Mouse (Mus musculus) midbrain, embryonic 11.5 days (tissue): Measurements from ENCODE around the gene Tmem255b. TPM values are rescaled to one million over a fixed set of nuclear protein-coding genes. Genes with fewer than 3 reads are reported as not detected.

ENCODE experiments used
- ATAC-seq: fragments of 200-750 bp; cut with Nextera tagmentation; 2 replicates; pipeline ENCODE4 v1.8.0; 2017; ENCODE audit warnings: moderate TSS enrichment, moderate library complexity; ENCODE audit not compliant: low FRiP score
- DNase-seq: peaks from one replicate; pipeline ENCODE4 v3.0.0; 2015; ENCODE audit warnings: low spot score; ENCODE audit errors: missing footprints
- H3K27ac ChIP-seq: fragments of 300-500 bp; sonication (generic); 2 replicates; pipeline ENCODE4 v1.5.1; 2014; ENCODE audit warnings: low read depth, low read length
- H3K27me3 ChIP-seq: fragments of 300-500 bp; sonication (generic); 2 replicates; pipeline ENCODE4 v1.6.1; 2014; ENCODE audit warnings: mild to moderate bottlenecking, low read length, moderate library complexity, mixed read lengths; ENCODE audit not compliant: control insufficient read depth, insufficient read depth
- H3K36me3 ChIP-seq: fragments of 300-500 bp; sonication (generic); 2 replicates; pipeline ENCODE4 v1.6.1; 2014; ENCODE audit warnings: mild to moderate bottlenecking, low read length, moderate library complexity, mixed read lengths; ENCODE audit not compliant: control insufficient read depth, insufficient read depth
- H3K4me1 ChIP-seq: fragments of 300-500 bp; sonication (generic); 2 replicates; pipeline ENCODE4 v1.6.1; 2014; ENCODE audit warnings: low read length; ENCODE audit not compliant: control insufficient read depth, insufficient read depth
- H3K4me2 ChIP-seq: fragments of 300-500 bp; sonication (generic); 2 replicates; pipeline ENCODE4 v1.6.1; 2014; ENCODE audit warnings: mild to moderate bottlenecking, moderate library complexity
- H3K4me3 ChIP-seq: fragments of 300-500 bp; sonication (generic); 2 replicates; pipeline ENCODE4 v1.5.1; 2014; ENCODE audit warnings: low read depth, low read length
- H3K9ac ChIP-seq: fragments of 300-500 bp; sonication (generic); 2 replicates; pipeline ENCODE4 v1.6.1; 2014; ENCODE audit warnings: low read length
- H3K9me3 ChIP-seq: fragments of 300-500 bp; sonication (generic); 2 replicates; pipeline ENCODE4 v1.6.1; 2016; ENCODE audit warnings: low read length; ENCODE audit not compliant: control insufficient read depth
- WGBS: fragments of 180-500 bp; shearing (Covaris S2); extraction: QIAGEN DNeasy Blood & Tissue Kit; methylation state at CpG from one replicate; pipeline ENCODE4 v1.1.7; 2014; 5-methylcytosine and 5-hydroxymethylcytosine counted together
- polyA plus RNA-seq: library from polyadenylated mRNA; unstranded; fragments of >200 nt; fragmentation: Nextera tagmentation; extraction: Ambion mirVana; gene quantifications from 2 replicates; pipeline ENCODE4 v1.2.1, GENCODE M21; 2014

Gene Tmem255b
- 0.17 and 0.29 TPM in 2 replicates for polyA plus RNA-seq

DNA sequence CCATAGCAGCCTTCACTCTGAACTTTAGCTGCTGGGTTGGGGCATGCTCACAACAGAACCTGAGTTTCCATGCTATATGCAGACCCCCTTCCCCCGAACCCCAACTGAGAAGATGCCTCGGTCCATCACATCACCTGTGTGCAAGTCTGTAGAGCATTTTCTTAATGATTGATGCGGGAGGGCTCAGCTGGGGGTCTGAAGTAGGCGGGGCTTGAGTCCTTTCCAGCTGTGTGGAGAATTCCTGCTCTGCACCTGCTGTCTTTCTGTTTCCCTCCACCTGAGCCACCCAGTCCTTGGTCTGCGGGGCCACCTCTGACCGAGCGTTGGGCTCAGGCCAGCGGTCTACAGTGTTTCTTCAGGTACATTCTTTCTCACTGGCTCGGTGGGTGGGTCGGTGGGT lies at the start of gene Tmem255b:
Gene Tmem255b (plus strand): TSS at position 301 of the 400 bp plus-strand sequence.
- no peak within 1 kb of the TSS for H3K4me2 ChIP-seq
- H3K9ac ChIP-seq: no peak within 1 kb of the TSS
- no peaks in the 10 kb centered on the region for H3K9me3 ChIP-seq
- H3K36me3 ChIP-seq: no peaks in the 10 kb centered on the region
- H3K27ac ChIP-seq: no peak within 1 kb of the TSS
- 19% methylated on average over 10 of the region's 10 CpGs for WGBS
- peaks cover 3% of the 10 kb centered on the region; the same call in 1 of the 2 replicates for H3K27me3 ChIP-seq
- DNase-seq: no peak
- no peak within 1 kb of the TSS for H3K4me3 ChIP-seq
- peaks cover 3% of the 10 kb centered on the region for H3K4me1 ChIP-seq
- no peak for ATAC-seq

GRCm38 (mm10) chr8:13386366-13386765 lies 48.6 kb upstream of the Tmem255b start:
- H3K9ac ChIP-seq: no peak overlapping the region
- DNase-seq (no peak), ATAC-seq (no peak)
- 74% methylated on average over 13 of the region's 13 CpGs for WGBS
- H3K4me2 ChIP-seq: no peak overlapping the region
- no peak overlapping the region for H3K27ac ChIP-seq
- no peaks in the 10 kb centered on the region for H3K4me1 ChIP-seq
- no peaks in the 10 kb centered on the region for H3K36me3 ChIP-seq
- H3K4me3 ChIP-seq: no peak overlapping the region
- no peaks in the 10 kb centered on the region for H3K27me3 ChIP-seq
- no peaks in the 10 kb centered on the region for H3K9me3 ChIP-seq

DNA sequence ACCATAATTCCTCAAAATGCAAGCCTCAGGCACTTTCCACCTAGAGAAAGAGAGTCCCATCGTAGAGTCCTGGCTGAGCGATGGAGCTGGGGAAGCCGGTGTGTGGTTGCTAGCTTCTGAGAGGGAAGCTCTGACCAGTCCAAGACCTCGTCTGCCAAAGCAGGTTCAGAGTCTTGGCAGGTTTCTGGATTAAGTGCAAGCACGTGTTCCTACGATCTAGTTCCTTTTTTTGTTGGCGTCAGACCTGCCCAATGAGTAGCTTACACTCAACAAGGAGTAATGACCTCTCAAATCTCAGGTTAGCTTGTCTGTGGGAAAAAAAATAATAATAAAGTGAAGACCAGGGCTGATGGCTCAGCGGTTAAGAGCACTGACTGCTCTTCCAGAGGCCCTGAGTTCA lies 47.3 kb upstream of the Tmem255b start:
- Histone ChIP-seq H3K27me3 (no peaks in the 10 kb centered on the region), H3K9ac (no peak overlapping the region), H3K27ac (no peak overlapping the region), H3K36me3 (no peaks in the 10 kb centered on the region), H3K4me2 (no peak overlapping the region), H3K9me3 (no peaks in the 10 kb centered on the region), H3K4me3 (no peak overlapping the region), H3K4me1 (no peaks in the 10 kb centered on the region)
- DNase-seq (no peak), ATAC-seq (no peak)
- 85% methylated on average over 8 of the region's 8 CpGs for WGBS

GRCm38 (mm10) chr8:13388744-13389143 lies 46.2 kb upstream of the Tmem255b start:
- no peak overlapping the region for H3K4me2 ChIP-seq
- no peak overlapping the region for H3K27ac ChIP-seq
- no peaks in the 10 kb centered on the region for H3K27me3 ChIP-seq
- H3K9me3 ChIP-seq: no peaks in the 10 kb centered on the region
- H3K4me3 ChIP-seq: no peak overlapping the region
- WGBS: 89% methylated on average over 2 of the region's 2 CpGs
- no peak overlapping the region for H3K9ac ChIP-seq
- ATAC-seq (no peak), DNase-seq (no peak)
- H3K36me3 ChIP-seq: no peaks in the 10 kb centered on the region
- H3K4me1 ChIP-seq: no peaks in the 10 kb centered on the region

- H3K4me2 ChIP-seq: no peak overlapping the region
- H3K9ac ChIP-seq: no peak overlapping the region
- H3K4me1 ChIP-seq: no peaks in the 10 kb centered on the region
- 91% methylated on average over 7 of the region's 7 CpGs for WGBS
- H3K27ac ChIP-seq: no peak overlapping the region
- no peaks in the 10 kb centered on the region for H3K27me3 ChIP-seq
- H3K4me3 ChIP-seq: no peak overlapping the region
- H3K9me3 ChIP-seq: no peaks in the 10 kb centered on the region
- ATAC-seq: no peak
- no peak for DNase-seq
- no peaks in the 10 kb centered on the region for H3K36me3 ChIP-seq
These were observed 41.1 kb upstream of the Tmem255b start for GRCm38 (mm10) chr8:13393869-13394268.

- no peak for ATAC-seq
- DNase-seq: no peak
- no peak within 1 kb of the TSS for H3K4me3 ChIP-seq
- no peaks in the 10 kb centered on the region for H3K27me3 ChIP-seq
- H3K9me3 ChIP-seq: no peaks in the 10 kb centered on the region
- no peak within 1 kb of the TSS for H3K9ac ChIP-seq
- WGBS: 85% methylated on average over 5 of the region's 5 CpGs
- no peak within 1 kb of the TSS for H3K27ac ChIP-seq
- no peak within 1 kb of the TSS for H3K4me2 ChIP-seq
- H3K36me3 ChIP-seq: no peaks in the 10 kb centered on the region
- no peaks in the 10 kb centered on the region for H3K4me1 ChIP-seq
These were observed 38.3 kb upstream of the Tmem255b start, which contains the start of gene Atp4b for GRCm38 (mm10) chr8:13396725-13397124. Gene Atp4b, minus strand, starts transcription at chr8:13396825.

DNA sequence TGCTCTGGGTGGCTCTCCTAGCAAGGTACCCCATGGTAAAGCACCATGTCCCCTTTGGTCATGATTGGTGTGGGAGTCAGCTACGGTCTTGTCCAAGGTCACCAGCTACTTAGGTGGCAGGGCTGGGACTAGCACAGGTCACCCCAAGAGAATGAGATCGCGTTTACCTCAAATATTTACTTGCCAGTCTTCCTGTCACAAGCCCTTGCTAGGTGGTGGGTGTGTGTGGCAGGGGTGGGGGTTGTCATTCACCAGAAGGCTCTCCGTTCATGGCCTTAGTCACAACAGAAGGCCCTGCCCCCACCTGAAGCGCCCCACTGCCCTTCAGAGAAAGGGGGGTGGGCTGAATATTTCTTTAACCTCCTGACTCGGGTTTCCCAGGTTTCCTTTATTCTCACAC lies 31.5 kb upstream of the Tmem255b start:
- Histone ChIP-seq H3K27ac (no peak overlapping the region), H3K27me3 (no peaks in the 10 kb centered on the region), H3K4me2 (no peak overlapping the region), H3K4me3 (no peak overlapping the region), H3K9me3 (no peaks in the 10 kb centered on the region), H3K9ac (no peak overlapping the region), H3K36me3 (no peaks in the 10 kb centered on the region), H3K4me1 (no peaks in the 10 kb centered on the region)
- 77% methylated on average over 6 of the region's 6 CpGs for WGBS
- DNase-seq (no peak), ATAC-seq (no peak)

DNA sequence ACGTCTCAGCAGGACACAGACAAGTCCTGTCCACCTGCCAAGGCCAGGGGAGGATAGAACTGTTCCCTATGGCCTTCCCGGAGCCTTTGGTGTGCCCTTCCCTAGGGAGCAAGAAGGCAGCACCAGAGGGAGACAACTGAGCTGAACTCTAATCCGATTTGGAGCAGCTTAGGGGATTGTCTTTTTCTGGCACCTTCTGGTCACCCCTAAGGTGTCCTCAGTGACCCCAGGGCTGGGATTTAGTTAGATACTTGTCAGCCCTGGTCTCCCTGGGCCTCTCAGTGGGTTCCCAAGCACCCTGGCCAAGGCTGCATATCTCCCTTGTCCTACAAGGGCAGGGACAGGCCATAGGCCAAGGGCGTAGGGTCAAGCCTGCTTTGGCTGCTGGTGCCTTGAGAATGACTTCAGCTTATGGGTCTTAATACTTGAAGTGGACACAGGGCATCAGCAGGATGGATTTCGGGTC lies 30.3 kb upstream of the Tmem255b start, which contains the start of gene Grk1:
Gene Grk1 (plus strand): TSS at position 416 of the 466 bp plus-strand sequence.
- H3K9ac ChIP-seq: no peak within 1 kb of the TSS
- no peak within 1 kb of the TSS for H3K27ac ChIP-seq
- no peaks in the 10 kb centered on the region for H3K27me3 ChIP-seq
- H3K4me3 ChIP-seq: no peak within 1 kb of the TSS
- no peaks in the 10 kb centered on the region for H3K4me1 ChIP-seq
- no peaks in the 10 kb centered on the region for H3K36me3 ChIP-seq
- H3K9me3 ChIP-seq: no peaks in the 10 kb centered on the region
- no peak within 1 kb of the TSS for H3K4me2 ChIP-seq
- DNase-seq (no peak), ATAC-seq (no peak)
- 76% methylated on average over 5 of the region's 5 CpGs for WGBS

DNA sequence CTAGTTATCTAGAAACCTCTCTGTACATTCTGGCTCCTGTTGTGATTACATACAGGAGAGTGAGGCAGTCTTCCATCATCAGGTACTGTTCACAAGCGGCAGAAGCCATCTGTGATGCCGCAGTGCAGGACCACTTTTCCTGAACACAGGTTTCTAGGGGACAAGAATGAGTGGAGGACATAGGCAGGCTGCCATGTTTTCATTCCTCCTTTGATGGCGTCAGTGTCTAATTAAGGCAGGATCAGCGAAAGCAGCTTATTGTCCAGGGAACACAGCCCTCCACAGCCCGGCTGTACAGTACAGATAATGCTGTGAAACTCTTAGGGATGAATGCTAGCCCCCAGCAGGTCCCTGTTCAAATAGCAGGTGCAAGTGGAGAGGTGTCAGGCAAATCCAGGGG lies 29.0 kb upstream of the Tmem255b start:
- H3K9me3 ChIP-seq: no peaks in the 10 kb centered on the region
- no peak overlapping the region for H3K4me2 ChIP-seq
- no peak overlapping the region for H3K4me3 ChIP-seq
- H3K9ac ChIP-seq: no peak overlapping the region
- no peaks in the 10 kb centered on the region for H3K36me3 ChIP-seq
- no peak overlapping the region for H3K27ac ChIP-seq
- 77% methylated on average over 5 of the region's 5 CpGs for WGBS
- no peaks in the 10 kb centered on the region for H3K27me3 ChIP-seq
- no peaks in the 10 kb centered on the region for H3K4me1 ChIP-seq
- DNase-seq: no peak
- ATAC-seq: no peak
